Mouse (Mus musculus) heart, embryonic 11.5 days (tissue): ENCODE data around the gene Tcf7l1. TPM values are rescaled to one million over a fixed set of nuclear protein-coding genes. Genes with fewer than 3 reads are reported as not detected.
A peak's percentile ranks its signal among the peaks of the same experiment; 100 is the strongest.

ENCODE experiments used
- ATAC-seq: fragments of 200-750 bp; cut with Nextera tagmentation; replicated peaks from 2 replicates; pipeline ENCODE4 v1.8.0; 2017; ENCODE audit warnings: moderate library complexity; ENCODE audit not compliant: insufficient number of reproducible peaks, low FRiP score, low TSS enrichment
- H3K27ac ChIP-seq: fragments of 300-500 bp; sonication (generic); 2 replicates; pipeline ENCODE4 v1.5.1; 2014; ENCODE audit warnings: mild to moderate bottlenecking, low read depth, low read length
- H3K27me3 ChIP-seq: fragments of 300-500 bp; sonication (generic); 2 replicates; pipeline ENCODE4 v1.6.1; 2014; ENCODE audit warnings: mild to moderate bottlenecking, low read length, mixed read lengths; ENCODE audit not compliant: control insufficient read depth, insufficient read depth
- H3K36me3 ChIP-seq: fragments of 300-500 bp; sonication (generic); 2 replicates; pipeline ENCODE4 v1.6.1; 2014; ENCODE audit warnings: mild to moderate bottlenecking, low read length, moderate library complexity, mixed read lengths; ENCODE audit not compliant: control insufficient read depth, insufficient read depth
- H3K4me1 ChIP-seq: fragments of 300-500 bp; sonication (generic); 2 replicates; pipeline ENCODE4 v1.6.1; 2014; ENCODE audit warnings: low read length; ENCODE audit not compliant: control insufficient read depth, insufficient read depth
- H3K4me2 ChIP-seq: fragments of 300-500 bp; sonication (generic); 2 replicates; pipeline ENCODE4 v1.6.1; 2014; ENCODE audit warnings: mild to moderate bottlenecking, moderate library complexity
- H3K4me3 ChIP-seq: fragments of 300-500 bp; sonication (generic); 2 replicates; pipeline ENCODE4 v1.5.1; 2014; ENCODE audit warnings: low read depth, low read length
- H3K9ac ChIP-seq: fragments of 300-500 bp; sonication (generic); 2 replicates; pipeline ENCODE4 v1.6.1; 2014; ENCODE audit warnings: mild to moderate bottlenecking, low read depth, low read length, moderate library complexity
- H3K9me3 ChIP-seq: fragments of 300-500 bp; sonication (generic); replicated peaks from 2 replicates; pipeline ENCODE4 v1.6.1; 2016; ENCODE audit warnings: low read length; ENCODE audit not compliant: control insufficient read depth
- whole genome bisulfite sequencing: fragments of 180-500 bp; shearing (Covaris S2); extraction: QIAGEN DNeasy Blood & Tissue Kit; methylation state at CpG from one replicate; pipeline ENCODE4 v1.1.7; 2014; ENCODE audit not compliant: insufficient replicate concordance; 5-methylcytosine and 5-hydroxymethylcytosine counted together
- polyA plus RNA-seq: library from polyadenylated mRNA; unstranded; fragments of >200 nt; fragmentation: Nextera tagmentation; extraction: Ambion mirVana; gene quantifications from 2 replicates; pipeline ENCODE4 v1.2.1, GENCODE M21; 2014

Tcf7l1 gene
- polyA plus RNA-seq, 1 experiment from 2014 or later, result 15.7 TPM

DNA sequence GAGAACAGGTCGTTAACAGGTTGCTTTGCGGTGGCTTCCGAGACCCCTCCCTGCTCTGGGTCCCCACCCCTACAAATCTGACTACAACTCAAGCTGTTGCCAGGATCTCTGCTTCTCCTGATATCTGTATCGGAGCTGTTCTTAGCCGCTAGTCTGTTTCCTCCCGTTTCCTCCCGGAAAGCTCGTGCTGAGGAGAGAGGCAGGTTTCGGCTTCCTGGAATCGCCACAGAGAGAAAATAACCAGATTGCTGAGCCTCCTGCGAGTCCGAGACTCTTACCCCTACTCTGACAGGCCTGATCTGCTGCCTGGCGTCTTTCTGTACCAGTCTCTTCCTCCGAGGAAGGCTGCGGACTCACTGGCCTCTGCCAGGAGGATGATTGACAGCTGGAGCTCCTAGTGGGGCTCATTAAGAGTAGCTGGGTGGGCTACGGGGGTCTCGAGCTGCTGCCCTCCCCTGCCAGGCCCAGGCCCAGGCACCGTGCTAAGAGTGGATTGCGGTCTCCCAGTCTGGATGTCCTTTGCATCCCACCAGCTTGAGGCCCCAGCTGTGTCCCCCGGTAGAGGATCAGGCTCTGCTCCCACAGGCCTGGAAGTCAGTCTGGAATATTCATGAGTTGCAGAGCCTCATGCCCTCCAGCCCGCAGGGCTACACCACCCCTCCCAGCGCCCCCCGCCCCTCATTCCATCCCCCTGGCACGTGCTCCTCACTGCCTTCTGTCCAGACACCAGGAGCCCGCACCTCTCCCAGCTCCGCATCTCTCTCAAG is 36.1 kb upstream of the Tcf7l1 start:
- H3K4me3 ChIP-seq, result peak overlapping the region; percentile 39
- H3K36me3 ChIP-seq, result no peaks in the 10 kb centered on the region
- 0 out of 2 replicates have a peak, but pooled peaks have one; percentile 37 for ATAC-seq
- H3K4me1 ChIP-seq, result 0 out of 2 replicates have a peak, but pooled peaks cover 9% of the 10 kb centered on the region
- peak overlapping the region; percentile 44 for H3K9ac ChIP-seq
- 2% methylated on average over 26 of the region's 26 CpGs for WGBS
- peak overlapping the region; percentile 68; the same call in 1 of the 2 replicates for H3K27ac ChIP-seq
- H3K9me3 ChIP-seq, result no peaks in the 10 kb centered on the region
- no peaks in the 10 kb centered on the region for H3K27me3 ChIP-seq
- H3K4me2 ChIP-seq, result peak overlapping the region; percentile 66

DNA sequence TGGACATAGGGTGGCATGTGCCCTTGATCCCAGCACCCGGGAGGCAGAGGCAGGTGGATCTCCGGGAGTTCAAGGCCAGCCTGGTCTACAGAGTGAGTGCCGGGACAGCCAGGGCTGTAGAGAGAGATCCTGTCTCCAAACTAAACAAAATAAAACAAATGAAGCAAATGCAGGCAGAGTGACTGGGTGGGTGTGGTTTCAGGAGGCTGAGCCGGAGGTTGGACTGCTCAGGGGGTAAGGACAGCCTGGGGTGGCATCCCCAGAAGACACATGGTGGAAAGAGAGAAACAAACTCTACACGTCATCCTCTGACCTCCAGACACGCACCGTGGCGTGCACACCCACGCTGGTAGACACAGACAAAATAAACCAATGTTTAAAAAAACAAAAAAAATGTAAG is 24.4 kb upstream of the Tcf7l1 start:
- H3K9me3 ChIP-seq, result no peaks in the 10 kb centered on the region
- 72% methylated on average over 9 of the region's 9 CpGs for WGBS
- no peak for ATAC-seq

DNA sequence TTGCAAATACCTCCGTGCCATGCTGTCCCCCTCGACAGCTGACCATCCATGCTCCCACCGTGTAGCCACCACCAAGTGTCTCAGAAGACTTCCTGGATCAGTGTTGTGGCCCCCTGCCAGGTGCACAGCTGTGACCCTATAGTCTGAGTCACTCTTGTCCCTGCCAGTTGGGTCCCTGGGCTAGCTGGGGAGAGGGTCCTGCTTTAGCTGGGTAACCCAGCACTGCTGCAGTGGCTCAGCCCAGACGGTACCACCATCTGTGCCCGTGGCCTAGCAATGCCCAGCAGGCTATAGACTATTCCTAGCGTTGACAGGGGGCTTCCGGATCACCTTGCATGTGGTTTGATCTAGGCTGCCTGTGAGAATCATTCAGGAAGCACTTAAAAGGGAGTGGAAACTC is 21.2 kb upstream of the Tcf7l1 start:
- no peaks in the 10 kb centered on the region for H3K27me3 ChIP-seq
- H3K9me3 ChIP-seq, result no peaks in the 10 kb centered on the region
- H3K9ac ChIP-seq, result no peak overlapping the region
- H3K36me3 ChIP-seq, result no peaks in the 10 kb centered on the region
- no peak for ATAC-seq
- no peak overlapping the region for H3K4me3 ChIP-seq
- 68% methylated on average over 7 of the region's 7 CpGs for WGBS
- H3K4me1 ChIP-seq, result no peaks in the 10 kb centered on the region
- H3K4me2 ChIP-seq, result no peak overlapping the region
- H3K27ac ChIP-seq, result no peak overlapping the region

More for the DNA sequence above, 24.4 kb upstream of the Tcf7l1 start:
- Histone ChIP-seq H3K9ac (0 out of 2 replicates have a peak overlapping the region, but pooled peaks have one; percentile 10), H3K27me3 (no peaks in the 10 kb centered on the region), H3K4me1 (no peaks in the 10 kb centered on the region), H3K4me3 (no peak overlapping the region), H3K27ac (no peak overlapping the region), H3K4me2 (no peak overlapping the region), H3K36me3 (no peaks in the 10 kb centered on the region)

DNA sequence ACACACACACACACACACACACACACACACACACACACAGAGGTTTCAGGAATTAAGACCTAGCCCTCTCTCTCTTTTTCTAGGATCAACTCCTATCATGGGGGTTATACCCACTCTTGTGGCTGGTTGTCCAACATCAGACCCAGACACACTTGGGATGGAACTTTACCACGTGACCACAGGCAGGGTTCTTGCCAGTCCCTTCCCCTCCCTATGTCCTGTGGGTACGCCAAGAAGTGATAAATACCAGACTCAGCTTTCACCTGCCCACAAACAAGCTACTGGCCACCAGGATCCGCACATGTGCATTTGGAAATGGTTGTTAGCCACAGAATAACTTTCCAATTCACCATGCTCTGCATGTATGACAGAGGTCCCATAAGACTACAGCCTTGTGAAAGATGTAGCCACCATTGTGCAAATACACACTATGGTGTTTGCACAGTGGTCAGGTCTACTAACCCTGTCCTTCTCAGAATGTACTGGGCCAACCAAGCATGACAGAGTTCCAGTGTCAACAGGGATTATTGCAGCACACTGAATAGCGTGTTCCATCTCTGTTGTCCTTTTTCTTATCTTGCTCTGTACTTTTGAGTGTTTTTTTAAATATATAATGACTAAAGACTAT is 20.6 kb upstream of the Tcf7l1 start:
- Histone ChIP-seq H3K9ac (no peak overlapping the region), H3K36me3 (no peaks in the 10 kb centered on the region), H3K4me3 (no peak overlapping the region), H3K9me3 (no peaks in the 10 kb centered on the region), H3K27ac (no peak overlapping the region), H3K27me3 (no peaks in the 10 kb centered on the region), H3K4me1 (no peaks in the 10 kb centered on the region), H3K4me2 (no peak overlapping the region)
- no peak for ATAC-seq
- WGBS, result 70% methylated on average over 4 of the region's 4 CpGs

DNA sequence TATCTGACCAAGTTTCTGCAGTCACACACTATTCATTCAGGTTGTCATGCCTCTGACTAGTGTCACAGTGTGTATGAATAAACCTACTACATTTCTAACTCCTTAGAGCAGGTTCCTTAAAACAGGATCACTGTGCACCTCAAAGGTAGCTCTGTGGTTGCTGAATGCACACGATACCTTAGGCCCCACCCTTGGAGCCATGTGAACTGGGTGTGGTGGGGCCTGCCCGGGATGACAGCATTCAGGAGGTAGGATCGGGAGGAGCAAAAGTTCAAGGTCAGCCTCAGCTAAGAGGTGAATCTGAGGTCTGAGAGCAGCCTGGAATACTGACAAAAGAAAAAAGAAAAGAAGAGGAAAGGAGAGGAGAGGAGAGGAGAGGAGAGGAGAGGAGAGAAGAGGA is 19.3 kb upstream of the Tcf7l1 start:
- WGBS, result 45% methylated on average over 3 of the region's 3 CpGs
- H3K4me3 ChIP-seq, result no peak overlapping the region
- H3K4me1 ChIP-seq, result no peaks in the 10 kb centered on the region
- H3K9me3 ChIP-seq, result no peaks in the 10 kb centered on the region
- no peak overlapping the region for H3K27ac ChIP-seq
- H3K9ac ChIP-seq, result no peak overlapping the region
- no peak for ATAC-seq
- H3K36me3 ChIP-seq, result no peaks in the 10 kb centered on the region
- H3K4me2 ChIP-seq, result no peak overlapping the region
- no peaks in the 10 kb centered on the region for H3K27me3 ChIP-seq

DNA sequence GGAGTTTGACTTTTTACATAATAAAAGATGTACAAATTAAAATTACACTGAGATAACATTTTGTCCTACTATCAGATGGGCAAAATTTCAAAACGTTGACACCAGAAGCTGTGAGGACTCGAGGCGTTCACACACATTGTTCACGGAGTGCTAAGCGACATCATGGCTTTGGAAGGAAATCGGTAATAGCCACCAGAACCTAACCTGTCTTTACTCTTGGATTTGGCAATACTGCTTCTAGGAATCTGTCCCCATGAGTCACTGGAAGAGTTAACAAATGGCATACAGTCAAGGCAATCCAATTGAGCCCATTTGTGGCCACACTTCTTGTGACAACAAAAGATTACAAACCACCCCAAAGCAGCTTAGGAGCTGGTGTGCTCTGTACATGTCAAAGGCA is 14.6 kb upstream of the Tcf7l1 start:
- H3K9me3 ChIP-seq, result no peaks in the 10 kb centered on the region
- H3K9ac ChIP-seq, result no peak overlapping the region
- 69% methylated on average over 6 of the region's 6 CpGs for WGBS
- no peak for ATAC-seq
- H3K4me1 ChIP-seq, result no peaks in the 10 kb centered on the region
- no peaks in the 10 kb centered on the region for H3K36me3 ChIP-seq
- no peak overlapping the region for H3K27ac ChIP-seq
- H3K4me2 ChIP-seq, result no peak overlapping the region
- H3K27me3 ChIP-seq, result no peaks in the 10 kb centered on the region
- H3K4me3 ChIP-seq, result no peak overlapping the region

DNA sequence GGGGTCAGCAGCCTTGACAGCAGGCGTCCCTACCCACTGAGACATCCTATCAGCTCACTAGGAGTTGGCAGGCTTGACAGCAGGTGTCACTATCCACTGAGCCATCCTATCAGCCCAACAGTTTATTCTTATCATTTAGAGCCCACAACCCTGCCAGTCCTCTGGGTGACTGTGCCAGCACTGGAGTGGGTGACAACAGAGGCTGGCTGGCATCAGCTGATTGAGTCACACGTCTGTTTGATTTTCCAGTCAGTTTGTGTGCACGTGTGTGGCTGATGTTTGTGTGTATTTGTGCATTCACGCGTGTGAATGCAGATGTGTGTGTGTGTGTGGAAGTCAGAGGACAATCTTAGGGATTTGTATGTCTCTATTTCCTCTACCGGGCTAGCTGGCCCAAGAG is 13.1 kb upstream of the Tcf7l1 start:
- WGBS, result 84% methylated on average over 6 of the region's 6 CpGs
- H3K4me3 ChIP-seq, result no peak overlapping the region
- H3K27me3 ChIP-seq, result no peaks in the 10 kb centered on the region
- no peaks in the 10 kb centered on the region for H3K9me3 ChIP-seq
- no peak for ATAC-seq
- H3K4me1 ChIP-seq, result no peaks in the 10 kb centered on the region
- no peak overlapping the region for H3K9ac ChIP-seq
- no peaks in the 10 kb centered on the region for H3K36me3 ChIP-seq
- H3K4me2 ChIP-seq, result no peak overlapping the region
- no peak overlapping the region for H3K27ac ChIP-seq

DNA sequence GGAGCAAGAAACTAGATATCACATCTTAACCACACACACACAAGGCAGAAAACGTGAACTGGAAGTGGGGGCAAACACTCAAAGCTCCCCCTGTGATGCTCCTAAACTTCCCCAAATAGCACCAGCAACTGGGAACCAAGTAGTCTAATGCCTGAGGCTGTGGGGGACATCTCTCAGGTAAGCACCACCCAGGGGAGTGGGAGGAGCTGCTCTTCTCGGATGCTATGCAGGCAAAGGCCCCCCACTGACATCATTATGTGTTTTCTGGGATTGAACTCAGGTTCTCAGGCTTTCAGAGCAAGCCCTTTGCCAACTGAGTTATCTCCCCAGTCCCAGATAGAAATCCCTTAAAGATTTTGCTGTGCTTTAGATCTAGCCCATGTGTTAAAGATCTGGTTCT is 11.6 kb upstream of the Tcf7l1 start:
- Histone ChIP-seq H3K9ac (no peak overlapping the region), H3K4me3 (no peak overlapping the region), H3K4me2 (no peak overlapping the region), H3K27me3 (no peaks in the 10 kb centered on the region), H3K4me1 (no peaks in the 10 kb centered on the region), H3K36me3 (no peaks in the 10 kb centered on the region), H3K9me3 (no peaks in the 10 kb centered on the region), H3K27ac (no peak overlapping the region)
- ATAC-seq, result no peak
- WGBS, result 48% methylated on average over 2 of the region's 2 CpGs

DNA sequence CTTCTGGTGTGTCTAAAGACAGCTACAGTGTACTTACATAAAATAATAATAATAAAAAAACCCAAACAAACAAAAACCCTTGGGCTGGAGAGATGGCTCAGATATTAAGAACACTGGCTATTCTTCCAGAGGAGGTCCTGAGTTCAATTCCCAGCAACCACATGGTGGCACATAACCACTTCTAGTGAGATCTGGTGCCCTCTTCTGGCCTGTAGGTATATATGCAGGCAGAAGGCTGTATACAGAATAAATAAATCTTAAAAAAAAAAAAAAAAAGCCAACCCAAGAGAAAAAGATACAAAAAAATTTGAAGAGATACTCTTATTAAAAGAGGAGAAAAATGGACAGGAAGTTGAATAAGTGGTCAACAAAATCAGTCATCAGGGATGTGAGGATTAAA is 8.7 kb upstream of the Tcf7l1 start:
- Histone ChIP-seq H3K36me3 (no peaks in the 10 kb centered on the region), H3K27ac (no peak overlapping the region), H3K9me3 (no peaks in the 10 kb centered on the region), H3K4me1 (no peaks in the 10 kb centered on the region), H3K4me2 (no peak overlapping the region), H3K4me3 (no peak overlapping the region), H3K27me3 (no peaks in the 10 kb centered on the region), H3K9ac (no peak overlapping the region)
- no peak for ATAC-seq
